Mouse (Mus musculus) cortical plate, adult 2 months (tissue): ENCODE results near the gene Ppm1l.

Source experiments
- CTCF ChIP-seq: fragments of 200-500 bp; IDR thresholded peaks from 2 replicates; pipeline ENCODE4 v1.5.1; 2011; ENCODE audit warnings: mild to moderate bottlenecking, control low read depth, low read length; ENCODE audit not compliant: insufficient read depth; ENCODE audit errors: extremely low read depth
- POLR2A ChIP-seq: fragments of 200-500 bp; IDR thresholded peaks from 2 replicates; pipeline ENCODE4 v1.6.1; 2011; ENCODE audit warnings: mild to moderate bottlenecking, low read length, control low read depth; ENCODE audit not compliant: insufficient read depth; ENCODE audit errors: extremely low read depth

DNA sequence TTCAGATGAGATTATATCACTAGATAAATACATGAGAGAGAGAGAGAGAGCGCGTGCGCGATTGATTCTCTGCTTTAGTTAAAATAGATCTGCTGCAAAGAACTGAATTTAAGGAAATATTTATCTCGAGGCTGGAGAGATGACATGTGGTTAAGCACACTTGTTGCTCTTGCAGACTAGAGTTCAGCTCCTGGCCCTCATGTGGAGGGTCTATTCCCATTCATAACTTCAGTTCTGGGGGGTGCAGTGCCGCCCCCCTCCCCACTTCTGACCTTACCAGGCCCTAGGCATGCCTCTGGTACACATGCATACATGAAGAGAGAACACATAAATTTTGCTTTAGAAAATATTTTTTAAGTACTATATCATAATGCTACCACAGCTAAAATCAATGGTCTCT, 280.6 kb downstream of the Ppm1l start:
- no peak for TF ChIP-seq CTCF
- TF ChIP-seq POLR2A, result no peak
